Mouse (Mus musculus): Measurements from ENCODE around the gene Fam20c. TPM values are rescaled to one million over a fixed set of nuclear protein-coding genes. Genes with fewer than 3 reads are reported as not detected.

Gene Fam20c
- polyA plus RNA-seq, 1 experiment from 2014 or later = 51.5 TPM

DNA sequence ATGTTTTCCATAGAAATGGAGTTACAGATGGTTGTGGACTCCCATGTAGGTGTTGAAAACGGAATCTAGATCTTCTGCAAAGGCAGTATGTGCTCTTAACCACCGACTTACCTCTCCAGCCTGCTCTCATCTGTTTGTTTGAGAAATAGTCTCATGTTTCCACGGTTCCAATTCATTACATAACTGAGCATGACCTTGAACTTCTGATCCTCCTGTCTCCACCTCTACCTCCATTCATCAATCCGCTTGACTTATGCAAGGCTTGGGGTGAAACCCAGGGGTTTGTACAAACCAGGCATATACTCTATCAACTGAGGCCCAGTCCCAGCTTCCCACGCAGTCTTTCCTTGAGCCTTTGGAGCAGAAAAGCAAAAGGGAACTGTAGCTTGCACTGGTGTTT lies 12.8 kb upstream of the Fam20c start:
- H3K4me2 ChIP-seq = no peak overlapping the region
- ATAC-seq (ENCODE audit: low FRiP score) = no peak
- no peak overlapping the region for H3K9ac ChIP-seq
- 86% methylated on average over 5 of the region's 5 CpGs for WGBS
- H3K27ac ChIP-seq = no peak overlapping the region
- H3K36me3 ChIP-seq = no peaks in the 10 kb centered on the region
- no peaks in the 10 kb centered on the region for H3K27me3 ChIP-seq
- no peak overlapping the region for H3K4me3 ChIP-seq
- H3K4me1 ChIP-seq (replicated peaks) = peaks cover 17% of the 10 kb centered on the region
- H3K9me3 ChIP-seq = 0 out of 2 replicates have a peak, but pooled peaks cover 5% of the 10 kb centered on the region

DNA sequence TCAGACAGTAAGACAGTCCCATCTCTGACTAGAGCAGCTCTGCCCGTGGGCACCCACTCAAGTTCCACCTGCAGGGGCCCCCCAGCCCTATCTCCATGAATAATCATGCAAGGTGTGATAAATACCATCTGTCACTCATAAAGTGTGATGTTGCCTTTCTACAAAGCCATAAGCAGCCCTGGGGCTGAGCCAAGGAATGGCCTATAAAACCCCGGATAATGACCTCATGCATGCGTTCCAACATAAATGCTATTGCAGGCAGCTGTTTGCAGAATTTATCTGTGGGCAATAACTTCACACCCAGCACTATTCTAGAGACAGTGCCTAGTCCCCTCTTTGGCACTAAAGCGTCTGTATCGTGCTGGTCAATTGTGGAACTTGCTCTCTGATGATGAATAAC lies 12.0 kb upstream of the Fam20c start:
- 0 out of 2 replicates have a peak, but pooled peaks cover 5% of the 10 kb centered on the region for H3K9me3 ChIP-seq
- peaks cover 17% of the 10 kb centered on the region for H3K4me1 ChIP-seq (replicated peaks)
- no peaks in the 10 kb centered on the region for H3K36me3 ChIP-seq
- no peaks in the 10 kb centered on the region for H3K27me3 ChIP-seq
- H3K4me3 ChIP-seq = no peak overlapping the region
- WGBS = 74% methylated on average over 5 of the region's 5 CpGs
- H3K27ac ChIP-seq = peak overlapping the region; percentile 58; the same call in 1 of the 2 replicates
- H3K4me2 ChIP-seq = no peak overlapping the region
- no peak for ATAC-seq (ENCODE audit: low FRiP score)
- no peak overlapping the region for H3K9ac ChIP-seq

GRCm38 (mm10) chr5:138743631-138744030 lies 10.7 kb upstream of the Fam20c start:
- H3K27ac ChIP-seq = no peak overlapping the region
- H3K4me2 ChIP-seq = no peak overlapping the region
- 0 out of 2 replicates have a peak, but pooled peaks cover 5% of the 10 kb centered on the region for H3K9me3 ChIP-seq
- H3K9ac ChIP-seq = no peak overlapping the region
- no peak for ATAC-seq (ENCODE audit: low FRiP score)
- no peak overlapping the region for H3K4me3 ChIP-seq
- no peaks in the 10 kb centered on the region for H3K36me3 ChIP-seq
- 57% methylated on average over 2 of the region's 2 CpGs for WGBS
- peaks cover 17% of the 10 kb centered on the region for H3K4me1 ChIP-seq (replicated peaks)
- H3K27me3 ChIP-seq = no peaks in the 10 kb centered on the region

GRCm38 (mm10) chr5:138745378-138746099 lies 8.8 kb upstream of the Fam20c start:
- H3K36me3 ChIP-seq = no peaks in the 10 kb centered on the region
- no peaks in the 10 kb centered on the region for H3K27me3 ChIP-seq
- no peak overlapping the region for H3K27ac ChIP-seq
- no peaks in the 10 kb centered on the region for H3K9me3 ChIP-seq
- ATAC-seq (ENCODE audit: low FRiP score) = no peak
- H3K4me2 ChIP-seq = no peak overlapping the region
- no peak overlapping the region for H3K9ac ChIP-seq
- WGBS = 89% methylated on average over 5 of the region's 5 CpGs
- H3K4me3 ChIP-seq = no peak overlapping the region
- peaks cover 20% of the 10 kb centered on the region for H3K4me1 ChIP-seq (replicated peaks)

DNA sequence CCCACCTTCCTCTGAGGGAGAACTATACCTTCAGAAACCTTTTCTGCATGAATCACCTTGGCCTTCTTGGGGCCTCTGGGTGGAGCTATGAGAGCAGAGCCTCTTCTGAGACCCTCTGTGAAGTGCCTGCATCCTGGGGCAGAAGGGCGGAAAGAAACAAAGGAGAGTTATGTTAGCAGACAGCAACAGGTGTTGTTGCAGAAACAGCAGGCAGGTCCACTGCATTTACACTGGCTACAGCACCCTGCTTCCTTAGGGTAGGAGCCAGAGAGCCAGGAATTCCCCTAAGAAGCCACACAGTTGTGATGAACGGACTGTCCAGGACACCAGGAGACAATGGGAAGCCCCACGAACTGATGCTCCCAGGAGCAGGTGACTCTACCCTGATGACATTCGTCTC lies 1.0 kb upstream of the Fam20c start:
- peaks cover 6% of the 10 kb centered on the region; the same call in 1 of the 2 replicates for H3K27me3 ChIP-seq
- peak overlapping the region; percentile 87 for H3K4me3 ChIP-seq
- peak overlapping the region; percentile 97 for H3K9ac ChIP-seq
- 71% methylated on average over 4 of the region's 4 CpGs for WGBS
- H3K36me3 ChIP-seq = peaks cover 8% of the 10 kb centered on the region
- no peak for ATAC-seq (ENCODE audit: low FRiP score)
- no peaks in the 10 kb centered on the region for H3K9me3 ChIP-seq
- peak overlapping the region; percentile 99; the same call in 1 of the 2 replicates for H3K27ac ChIP-seq
- H3K4me2 ChIP-seq = peak overlapping the region; percentile 70
- peaks cover 39% of the 10 kb centered on the region for H3K4me1 ChIP-seq (replicated peaks)

DNA sequence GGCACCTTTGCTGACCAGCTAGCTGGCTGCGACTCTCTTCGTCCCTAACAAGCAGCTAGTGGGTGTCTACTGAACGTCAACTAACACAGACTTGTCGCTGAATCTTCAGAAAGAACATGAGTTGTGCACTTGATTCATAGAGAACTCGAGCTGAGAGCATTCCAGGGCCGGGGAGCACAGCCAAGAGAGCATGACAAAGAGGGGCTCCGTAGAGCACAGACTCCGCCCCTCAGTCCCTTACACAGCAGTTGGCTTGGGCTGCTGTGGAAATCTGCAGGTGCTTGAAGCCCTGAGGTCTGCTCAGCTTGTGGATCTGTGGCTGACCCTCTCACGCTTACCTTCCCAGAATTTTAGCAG lies 390 bp upstream of the Fam20c start:
- no peaks in the 10 kb centered on the region for H3K9me3 ChIP-seq
- WGBS = 6% methylated on average over 9 of the region's 9 CpGs
- peaks cover 14% of the 10 kb centered on the region for H3K36me3 ChIP-seq
- peak overlapping the region; percentile 99 for H3K27ac ChIP-seq
- peak overlapping the region; percentile 70 for H3K4me2 ChIP-seq
- peak overlapping the region; percentile 87 for H3K4me3 ChIP-seq
- peak overlapping the region; percentile 97 for H3K9ac ChIP-seq
- peaks cover 46% of the 10 kb centered on the region for H3K4me1 ChIP-seq (replicated peaks)
- ATAC-seq (ENCODE audit: low FRiP score) = peak; percentile 50
- H3K27me3 ChIP-seq = peaks cover 6% of the 10 kb centered on the region; the same call in 1 of the 2 replicates

GRCm38 (mm10) chr5:138755121-138755452 lies 773 bp downstream of the Fam20c start:
- H3K36me3 ChIP-seq = peaks cover 26% of the 10 kb centered on the region
- peak overlapping the region; percentile 87 for H3K4me3 ChIP-seq
- peaks cover 6% of the 10 kb centered on the region; the same call in 1 of the 2 replicates for H3K27me3 ChIP-seq
- H3K9ac ChIP-seq = peak overlapping the region; percentile 97
- under 1% methylated on average over 34 of the region's 34 CpGs for WGBS
- H3K4me2 ChIP-seq = peak overlapping the region; percentile 70
- H3K9me3 ChIP-seq = no peaks in the 10 kb centered on the region
- peaks cover 55% of the 10 kb centered on the region for H3K4me1 ChIP-seq (replicated peaks)
- no peak; the same call in 1 of the 2 replicates for ATAC-seq (ENCODE audit: low FRiP score)
- peak overlapping the region; percentile 99 for H3K27ac ChIP-seq

DNA sequence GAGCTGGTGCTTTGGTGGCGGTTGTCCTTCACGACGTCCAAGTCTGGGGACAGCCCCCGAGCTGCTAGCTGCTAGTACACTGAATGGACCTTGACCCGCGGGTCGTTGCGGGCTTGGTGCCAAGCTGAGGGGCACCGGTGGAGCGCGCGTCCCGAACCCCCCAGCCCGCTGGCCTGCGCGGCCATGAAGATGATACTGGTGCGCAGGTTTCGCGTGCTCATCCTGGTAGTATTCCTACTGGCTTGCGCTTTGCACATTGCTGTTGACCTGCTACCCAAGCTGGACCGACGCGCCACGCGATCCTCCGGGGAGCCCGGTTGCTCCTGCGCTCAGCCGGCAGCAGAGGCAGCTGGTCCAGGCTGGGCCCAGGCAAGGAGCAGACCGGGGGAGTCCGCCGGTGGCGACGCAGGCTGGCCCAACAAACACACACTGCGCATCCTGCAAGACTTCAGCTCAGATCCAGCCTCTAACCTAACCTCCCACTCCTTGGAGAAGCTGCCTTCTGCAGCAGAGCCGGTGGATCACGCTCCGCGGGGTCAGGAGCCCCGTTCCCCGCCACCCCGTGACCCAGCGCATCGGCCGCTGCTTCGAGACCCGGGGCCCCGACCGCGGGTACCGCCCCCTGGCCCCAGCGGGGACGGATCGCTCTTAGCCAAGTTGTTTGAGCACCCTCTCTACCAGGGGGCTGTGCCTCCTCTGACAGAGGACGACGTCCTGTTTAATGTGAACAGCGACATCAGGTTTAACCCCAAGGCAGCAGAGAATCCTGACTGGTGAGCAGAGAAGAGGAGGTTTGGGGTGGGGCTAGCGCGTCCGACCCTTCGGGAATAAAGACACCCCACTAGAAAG lies 1.4 kb downstream of the Fam20c start:
- peak overlapping the region; percentile 99 for H3K27ac ChIP-seq
- H3K9ac ChIP-seq = peak overlapping the region; percentile 97
- under 1% methylated on average over 61 of the region's 61 CpGs for WGBS
- peak overlapping the region; percentile 87 for H3K4me3 ChIP-seq
- no peaks in the 10 kb centered on the region for H3K9me3 ChIP-seq
- H3K4me1 ChIP-seq (replicated peaks) = peaks cover 61% of the 10 kb centered on the region
- peaks cover 6% of the 10 kb centered on the region; the same call in 1 of the 2 replicates for H3K27me3 ChIP-seq
- H3K36me3 ChIP-seq = peaks cover 32% of the 10 kb centered on the region
- ATAC-seq (ENCODE audit: low FRiP score) = peak; percentile 9; the same call in 1 of the 2 replicates
- peak overlapping the region; percentile 70 for H3K4me2 ChIP-seq

- Histone ChIP-seq H3K27ac (peak overlapping the region; percentile 99), H3K27me3 (peaks cover 6% of the 10 kb centered on the region; the same call in 1 of the 2 replicates), H3K4me3 (peak overlapping the region; percentile 87), H3K36me3 (peaks cover 39% of the 10 kb centered on the region), H3K9ac (peak overlapping the region; percentile 97), H3K4me1 (replicated peaks) (peaks cover 69% of the 10 kb centered on the region), H3K9me3 (no peaks in the 10 kb centered on the region), H3K4me2 (peak overlapping the region; percentile 70)
- 0 out of 2 replicates have a peak, but pooled peaks have one; percentile 7 for ATAC-seq (ENCODE audit: low FRiP score)
- WGBS = 13% methylated on average over 15 of the region's 15 CpGs
These were observed 2.2 kb downstream of the Fam20c start for GRCm38 (mm10) chr5:138756311-138757085.

DNA sequence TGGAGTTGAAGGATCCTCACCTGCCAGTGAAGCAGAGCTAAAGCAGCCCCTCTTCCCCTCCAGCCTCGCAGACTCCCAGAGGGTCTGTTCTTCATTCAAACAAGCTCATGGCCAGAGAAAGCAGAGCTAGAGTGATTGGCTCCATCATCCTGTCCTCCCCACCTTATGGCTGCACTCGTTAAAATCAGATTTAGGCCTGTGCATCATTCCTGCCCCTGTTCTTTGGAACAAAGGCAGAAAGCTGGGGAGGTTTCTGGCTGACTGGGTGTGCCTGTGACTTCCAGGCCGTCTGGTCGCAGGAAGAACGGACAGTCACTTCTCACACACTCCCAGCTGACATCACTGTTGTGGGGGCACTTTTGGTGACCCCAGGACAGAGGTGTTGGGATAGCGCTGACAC lies 2.8 kb downstream of the Fam20c start:
- ATAC-seq (ENCODE audit: low FRiP score) = no peak
- peak overlapping the region; percentile 97 for H3K9ac ChIP-seq
- peak overlapping the region; percentile 87 for H3K4me3 ChIP-seq
- H3K27me3 ChIP-seq = peaks cover 5% of the 10 kb centered on the region; the same call in 1 of the 2 replicates
- peak overlapping the region; percentile 70 for H3K4me2 ChIP-seq
- peak overlapping the region; percentile 99 for H3K27ac ChIP-seq
- H3K4me1 ChIP-seq (replicated peaks) = peaks cover 76% of the 10 kb centered on the region
- 49% methylated on average over 6 of the region's 6 CpGs for WGBS
- H3K9me3 ChIP-seq = no peaks in the 10 kb centered on the region
- H3K36me3 ChIP-seq = peaks cover 44% of the 10 kb centered on the region

DNA sequence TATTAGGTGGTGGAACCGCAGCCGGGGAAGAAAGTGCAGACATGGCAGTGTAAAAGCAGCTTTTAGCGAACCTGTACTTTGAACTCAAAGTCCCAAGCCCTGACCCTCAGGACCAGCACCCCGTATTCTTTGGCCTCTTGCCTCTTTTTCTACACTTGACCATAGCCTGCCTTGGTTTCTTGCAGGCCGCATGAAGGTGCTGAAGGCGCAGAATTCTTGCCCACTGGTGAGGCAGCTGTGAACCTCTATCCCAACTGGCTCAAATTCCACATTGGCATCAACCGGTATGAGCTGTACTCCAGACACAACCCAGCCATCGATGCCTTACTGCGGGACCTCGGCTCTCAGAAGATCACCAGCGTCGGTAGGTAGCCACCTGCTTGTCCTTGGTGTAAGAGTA lies 3.3 kb downstream of the Fam20c start:
- ATAC-seq (ENCODE audit: low FRiP score) = no peak
- H3K27me3 ChIP-seq = no peaks in the 10 kb centered on the region
- no peaks in the 10 kb centered on the region for H3K9me3 ChIP-seq
- 94% methylated on average over 12 of the region's 12 CpGs for WGBS
- peaks cover 48% of the 10 kb centered on the region for H3K36me3 ChIP-seq
- H3K9ac ChIP-seq = peak overlapping the region; percentile 97
- H3K4me1 ChIP-seq (replicated peaks) = peaks cover 80% of the 10 kb centered on the region
- peak overlapping the region; percentile 99 for H3K27ac ChIP-seq
- peak overlapping the region; percentile 87 for H3K4me3 ChIP-seq
- peak overlapping the region; percentile 70 for H3K4me2 ChIP-seq

DNA sequence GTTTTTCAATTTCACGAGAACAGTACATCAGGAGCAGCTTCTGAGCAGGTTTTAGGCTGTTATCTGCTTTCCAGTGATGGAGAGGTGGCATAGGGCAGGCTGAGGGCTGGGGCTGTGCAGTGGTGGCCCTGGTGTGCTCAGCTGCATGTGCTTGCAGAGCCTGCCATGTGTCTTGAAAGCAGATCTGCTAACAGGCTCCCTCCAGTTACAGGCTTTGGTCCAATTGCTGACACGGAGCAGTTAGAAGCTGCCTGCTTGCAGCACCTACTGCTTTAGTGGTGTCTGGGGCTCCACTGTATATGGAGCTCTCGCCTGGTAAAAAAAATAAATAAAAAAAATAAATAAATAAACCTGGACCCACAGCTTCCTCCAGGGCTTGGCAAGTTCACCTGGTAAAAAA lies 4.2 kb downstream of the Fam20c start:
- Histone ChIP-seq H3K36me3 (peaks cover 58% of the 10 kb centered on the region), H3K4me3 (peak overlapping the region; percentile 87), H3K9me3 (no peaks in the 10 kb centered on the region), H3K4me1 (replicated peaks) (peaks cover 80% of the 10 kb centered on the region), H3K4me2 (peak overlapping the region; percentile 70), H3K27me3 (no peaks in the 10 kb centered on the region), H3K27ac (no peak overlapping the region), H3K9ac (peak overlapping the region; percentile 97)
- WGBS = 75% methylated on average over 3 of the region's 3 CpGs
- ATAC-seq (ENCODE audit: low FRiP score) = no peak
